Comparison of ENCODE assay signal across 9 mouse cellular contexts in the genomic region with DNA sequence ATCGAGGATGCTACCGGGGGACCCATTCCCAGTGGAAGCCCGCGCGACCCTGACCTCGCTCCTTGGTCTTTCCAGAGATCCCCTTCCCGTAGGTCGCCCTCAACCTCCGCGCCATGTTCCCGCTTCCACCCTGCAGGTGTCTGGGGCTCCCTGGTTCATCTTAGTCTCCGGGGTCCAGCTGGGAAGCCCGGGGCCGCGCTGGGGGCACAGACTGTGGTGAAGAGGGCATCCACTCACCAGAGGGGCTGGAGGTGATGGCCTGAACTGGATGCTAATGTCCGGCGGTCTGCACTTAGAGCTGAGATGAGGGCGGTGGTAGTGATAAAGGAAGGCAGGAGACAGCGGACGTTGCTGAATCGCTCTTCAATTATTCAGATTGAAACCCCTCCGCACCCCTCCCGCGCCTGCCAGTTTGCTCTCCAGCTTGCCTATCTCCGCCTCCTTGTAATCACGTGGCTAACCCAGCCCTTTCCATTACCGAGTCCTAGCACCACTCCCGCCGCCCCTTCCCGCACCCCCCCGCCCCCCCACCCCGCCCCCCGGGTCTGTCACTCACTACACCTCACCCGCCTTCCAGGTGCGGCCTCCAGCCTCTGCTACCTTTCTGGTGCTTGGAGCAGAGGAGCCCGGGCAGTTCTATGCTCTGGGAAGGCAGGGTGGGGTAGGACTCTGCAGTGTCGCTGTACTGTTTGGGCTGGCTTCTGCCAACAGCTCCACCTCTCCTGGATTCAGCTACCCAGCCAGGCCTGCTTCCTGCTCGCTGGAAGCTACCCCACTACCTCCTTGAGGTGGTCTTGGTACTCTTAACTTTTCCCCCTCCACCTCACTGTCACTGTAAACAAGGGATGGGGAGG. TPM values are rescaled to one million over a fixed set of nuclear protein-coding genes. Genes with fewer than 3 reads are reported as not detected.
DNase-seq lines count a peak whose midpoint lies in the region; ATAC-seq and TF ChIP-seq lines count a peak whose summit lies in the region.
"Had no signal": no experiment of that assay in that cellular context is flagged by ENCODE, and none has a peak within 500 bp of the region (broad histone marks: within the 10 kb centered on the region; RNA-seq: fewer than 3 reads in every experiment).

Slc7a14 (minus strand) TSS at position 445 of the 854 bp plus-strand sequence.

- DNase-seq in adrenal gland, postnatal 10 days = peak; percentile 12
- peak; percentile 4 for DNase-seq in testis, postnatal 14 days (ENCODE audit: low spot score)
- DNase-seq in urinary bladder, postnatal 25 days (ENCODE audit: low spot score) = no peak
- no peak for DNase-seq in spleen, postnatal 10 days (ENCODE audit: low spot score in 2 of 2)

- peaks cover 15% of the 10 kb centered on the region for H3K4me1 ChIP-seq in E14TG2a.4 (replicated peaks; ENCODE audit: low read depth, low read length)
- H3K4me1 ChIP-seq in embryonic facial prominence, embryonic 12.5 days = peaks cover 3% of the 10 kb centered on the region; the same call in 1 of the 2 replicates
- no peaks in the 10 kb centered on the region for H3K4me1 ChIP-seq in intestine, embryonic 16.5 days (ENCODE audit: control insufficient read depth, insufficient read depth, low read length)
- H3K4me1 ChIP-seq in midbrain, embryonic 13.5 days (replicated peaks) = peaks cover 13% of the 10 kb centered on the region; the same call in 1 of the 2 replicates

- H3K4me2 ChIP-seq in embryonic facial prominence, embryonic 12.5 days (replicated peaks) = peak within 1 kb of the TSS; percentile 43
- 0 out of 2 replicates have a peak within 1 kb of the TSS, but pooled peaks have one; percentile 16 for H3K4me2 ChIP-seq in intestine, embryonic 16.5 days (ENCODE audit: low read depth, low read length)
- H3K4me2 ChIP-seq in midbrain, embryonic 13.5 days (replicated peaks) = peak within 1 kb of the TSS; percentile 85

- no peak for ATAC-seq in embryonic facial prominence, embryonic 12.5 days (ENCODE audit: insufficient number of reproducible peaks, insufficient read depth, low FRiP score, low TSS enrichment)
- ATAC-seq in intestine, embryonic 16.5 days = 0 out of 2 replicates have a peak, but pooled peaks have one; percentile 28
- peak; percentile 94 for ATAC-seq in midbrain, embryonic 13.5 days

- peak within 1 kb of the TSS; percentile 78 for H3K4me3 ChIP-seq in E14TG2a.4 (replicated peaks; ENCODE audit: low read length)
- peak within 1 kb of the TSS; percentile 28 for H3K4me3 ChIP-seq in embryonic facial prominence, embryonic 12.5 days
- H3K4me3 ChIP-seq in intestine, embryonic 16.5 days (ENCODE audit: low read length) = peak within 1 kb of the TSS; percentile 23
- H3K4me3 ChIP-seq in midbrain, embryonic 13.5 days (replicated peaks) = peak within 1 kb of the TSS; percentile 63

- no peak for TF ChIP-seq CTCF in E14TG2a.4 (conservative IDR thresholded peaks at IDR 0.05; ENCODE audit: low read length)

- no peak within 1 kb of the TSS for H3K27ac ChIP-seq in embryonic facial prominence, embryonic 12.5 days
- no peak within 1 kb of the TSS for H3K27ac ChIP-seq in intestine, embryonic 16.5 days (ENCODE audit: low read length)
- H3K27ac ChIP-seq in midbrain, embryonic 13.5 days = peak within 1 kb of the TSS; percentile 64; the same call in 1 of the 2 replicates
- H3K27ac ChIP-seq: liver, embryonic 14.5 days had no signal

- no peak within 1 kb of the TSS; the same call in 1 of the 2 replicates for H3K9ac ChIP-seq in embryonic facial prominence, embryonic 12.5 days
- H3K9ac ChIP-seq in intestine, embryonic 16.5 days (ENCODE audit: low read depth, low read length) = no peak within 1 kb of the TSS
- peak within 1 kb of the TSS; percentile 80 for H3K9ac ChIP-seq in midbrain, embryonic 13.5 days (replicated peaks)
- H3K9ac ChIP-seq: liver, embryonic 14.5 days had no signal

- no peaks in the 10 kb centered on the region for H3K9me3 ChIP-seq in E14TG2a.4 (ENCODE audit: low read length)
- H3K9me3 ChIP-seq in embryonic facial prominence, embryonic 12.5 days = no peaks in the 10 kb centered on the region
- H3K9me3 ChIP-seq in intestine, embryonic 16.5 days (ENCODE audit: control insufficient read depth, low read length) = no peaks in the 10 kb centered on the region
- H3K9me3 ChIP-seq in midbrain, embryonic 13.5 days = no peaks in the 10 kb centered on the region

- no peaks in the 10 kb centered on the region for H3K36me3 ChIP-seq in E14TG2a.4 (ENCODE audit: insufficient read depth, low read length)
- no peaks in the 10 kb centered on the region for H3K36me3 ChIP-seq in embryonic facial prominence, embryonic 12.5 days
- no peaks in the 10 kb centered on the region for H3K36me3 ChIP-seq in intestine, embryonic 16.5 days (ENCODE audit: control insufficient read depth, insufficient read depth, low read length)
- no peaks in the 10 kb centered on the region for H3K36me3 ChIP-seq in midbrain, embryonic 13.5 days

- WGBS in embryonic facial prominence, embryonic 12.5 days = 2% methylated on average over 34 of the region's 38 CpGs
- WGBS in intestine, embryonic 16.5 days = 2% methylated on average over 34 of the region's 38 CpGs
- under 1% methylated on average over 31 of the region's 38 CpGs for WGBS in midbrain, embryonic 13.5 days

- H3K27me3 ChIP-seq in E14TG2a.4 (ENCODE audit: insufficient read depth, low read length) = peaks cover 53% of the 10 kb centered on the region
- H3K27me3 ChIP-seq in embryonic facial prominence, embryonic 12.5 days = peaks cover 37% of the 10 kb centered on the region
- H3K27me3 ChIP-seq in intestine, embryonic 16.5 days (replicated peaks; ENCODE audit: control insufficient read depth, insufficient read depth, low read length) = peaks cover 25% of the 10 kb centered on the region
- H3K27me3 ChIP-seq in midbrain, embryonic 13.5 days = peaks cover 24% of the 10 kb centered on the region

RNA-seq across cellular contexts. Expression of gene Slc7a14, which starts in this region (rescaled TPM):
- 1 to 10 TPM; 4.5 to 7.8 TPM for total RNA-seq in adrenal gland, postnatal 10 days (2021)
- polyA plus RNA-seq in embryonic facial prominence, embryonic 12.5 days (2016; fragmentation: Nextera tagmentation; extraction: Ambion mirVana) = 0.17 and 0.24 TPM in 2 replicates
- polyA plus RNA-seq in intestine, embryonic 16.5 days (2015; fragmentation: Nextera tagmentation; extraction: Ambion mirVana) = 0.59 and 0.60 TPM in 2 replicates
- polyA plus RNA-seq in midbrain, embryonic 13.5 days (2015; fragmentation: Nextera tagmentation; extraction: Ambion mirVana) = 3.0 and 3.2 TPM in 2 replicates

Comparison
In these comparisons a context has a peak if more than half of its experiments do, and no peak if none do; other contexts are left out.
1. Peak in ATAC-seq, H3K4me3 ChIP-seq and H3K4me2 ChIP-seq in intestine, embryonic 16.5 days; RNA of the gene not detected or under 1 TPM.
2. H3K4me3 ChIP-seq: peak in every context shown above with its lines; median percentile 78 in E14TG2a.4; 63 in midbrain, embryonic 13.5 days; 28 in embryonic facial prominence, embryonic 12.5 days; 23 in intestine, embryonic 16.5 days.
3. DNase-seq: peak in adrenal gland, postnatal 10 days (single experiment) and testis, postnatal 14 days (single experiment); none in urinary bladder, postnatal 25 days (single experiment) and spleen, postnatal 10 days (0 of 2).
4. H3K4me2 ChIP-seq: peak in every context shown above with its lines; median percentile 85 in midbrain, embryonic 13.5 days; 43 in embryonic facial prominence, embryonic 12.5 days; 16 in intestine, embryonic 16.5 days.